Comparison of ENCODE assay signal across 40 mouse cellular contexts in genomic region chr8:106005875-106006274, GRCm38 (mm10). TPM values are rescaled to one million over a fixed set of nuclear protein-coding genes. Genes with fewer than 3 reads are reported as not detected.
"Had no signal": no experiment of that assay in that cellular context is flagged by ENCODE, and none has a peak within 500 bp of the region (broad histone marks: within the 10 kb centered on the region; RNA-seq: fewer than 3 reads in every experiment).

Gene Dpep2nb (minus strand): TSS chr8:106005975.

- H3K36me3 ChIP-seq: limb, embryonic 15.5 days; liver, embryonic 15.5 days; lung, embryonic 15.5 days; midbrain, embryonic 15.5 days had no signal

- H3K9me3 ChIP-seq: limb, embryonic 12.5 days; limb, embryonic 13.5 days; limb, embryonic 15.5 days; liver, embryonic 12.5 days; liver, embryonic 13.5 days; liver, embryonic 15.5 days; lung, embryonic 15.5 days; megakaryocyte, embryonic 14.5 days; midbrain, embryonic 10.5 days; midbrain, embryonic 12.5 days; midbrain, embryonic 13.5 days; midbrain, embryonic 15.5 days had no signal

- DNase-seq: left cerebral cortex, postnatal 4 days; liver; liver, embryonic 13.5 days; lung, adult 18-20 months; lung, adult 2 months; lung, postnatal 10 days; lung, postnatal 14 days; lung, postnatal 36 days; lung, postnatal 4 days; midbrain, embryonic 14.5 days had no signal

- H3K4me2 ChIP-seq: limb, embryonic 12.5 days; limb, embryonic 13.5 days; limb, embryonic 15.5 days; liver, embryonic 11.5 days; liver, embryonic 12.5 days; liver, embryonic 13.5 days; liver, embryonic 15.5 days; lung, embryonic 14.5 days; lung, embryonic 15.5 days; midbrain, embryonic 11.5 days; midbrain, embryonic 12.5 days; midbrain, embryonic 13.5 days; midbrain, embryonic 15.5 days had no signal

- H3K27ac ChIP-seq: left cerebral cortex, adult 2 months; limb, embryonic 12.5 days; limb, embryonic 13.5 days; limb, embryonic 15.5 days; liver, embryonic 12.5 days; liver, embryonic 13.5 days; liver, embryonic 14.5 days; liver, embryonic 15.5 days; lung, embryonic 15.5 days; midbrain, embryonic 10.5 days; midbrain, embryonic 12.5 days; midbrain, embryonic 13.5 days; midbrain, embryonic 15.5 days had no signal

- H3K27me3 ChIP-seq: limb, embryonic 12.5 days; limb, embryonic 13.5 days; limb, embryonic 15.5 days; liver, embryonic 12.5 days; liver, embryonic 15.5 days; lung, embryonic 15.5 days; megakaryocyte, embryonic 14.5 days; midbrain, embryonic 12.5 days; midbrain, embryonic 15.5 days had no signal

- ATAC-seq: liver, embryonic 12.5 days; lung, postnatal 0 days; midbrain, embryonic 13.5 days; midbrain, embryonic 15.5 days; midbrain, embryonic 16.5 days had no signal

- H3K9ac ChIP-seq: limb, embryonic 12.5 days; limb, embryonic 13.5 days; limb, embryonic 15.5 days; liver, embryonic 12.5 days; liver, embryonic 13.5 days; liver, embryonic 14.5 days; liver, embryonic 15.5 days; lung, embryonic 14.5 days; lung, embryonic 15.5 days; midbrain, embryonic 12.5 days; midbrain, embryonic 13.5 days; midbrain, embryonic 15.5 days had no signal

- H3K4me3 ChIP-seq: left cerebral cortex, adult 2 months; limb, embryonic 12.5 days; limb, embryonic 13.5 days; limb, embryonic 15.5 days; liver, embryonic 12.5 days; liver, embryonic 13.5 days; liver, embryonic 15.5 days; lung, embryonic 15.5 days; megakaryocyte, embryonic 14.5 days; midbrain, embryonic 10.5 days; midbrain, embryonic 12.5 days; midbrain, embryonic 13.5 days; midbrain, embryonic 15.5 days; myocyte had no signal

RNA-seq across cellular contexts. Expression of gene Dpep2nb, which starts in this region (rescaled TPM):
- total RNA-seq: left cerebral cortex, adult 18-20 months; left cerebral cortex, adult 2 months; left cerebral cortex, postnatal 10 days; left cerebral cortex, postnatal 14 days; left cerebral cortex, postnatal 25 days; left cerebral cortex, postnatal 4 days; liver, adult 2 months; megakaryocyte progenitor cell, adult 5-6 weeks; megakaryocyte-erythroid progenitor cell, adult 5-6 weeks; midbrain, postnatal 0 days had no signal
- polyA plus RNA-seq: limb, embryonic 11.5 days; limb, embryonic 12.5 days; limb, embryonic 13.5 days; limb, embryonic 15.5 days; liver, adult 2 months; liver, embryonic 11.5 days; liver, embryonic 12.5 days; liver, embryonic 13.5 days; liver, embryonic 14.5 days; liver, embryonic 15.5 days; liver, embryonic 16.5 days; lung, adult 2 months; lung, embryonic 14.5 days; lung, embryonic 15.5 days; lung, embryonic 16.5 days; lung, postnatal 0 days; midbrain, embryonic 11.5 days; midbrain, embryonic 13.5 days; midbrain, embryonic 14.5 days; midbrain, postnatal 0 days; myocyte had no signal
